ENCODE assay signal across 8 mouse cellular contexts in genomic region chr13:6688790-6689433, GRCm38 (mm10). TPM values are rescaled to one million over a fixed set of nuclear protein-coding genes. Genes with fewer than 3 reads are reported as not detected.
DNase-seq lines count a peak whose midpoint lies in the region; ATAC-seq and TF ChIP-seq lines count a peak whose summit lies in the region.

No protein-coding gene starts in this region.

- H3K27me3 ChIP-seq in midbrain, postnatal 0 days (ENCODE audit: insufficient read depth, low read length), result no peaks in the 10 kb centered on the region

- H3K4me2 ChIP-seq in midbrain, postnatal 0 days (ENCODE audit: low read depth, low read length, poor library complexity, severe bottlenecking), result no peak overlapping the region

- WGBS in midbrain, postnatal 0 days, result 46% methylated on average over 7 of the region's 7 CpGs

- no peak overlapping the region for H3K27ac ChIP-seq in midbrain, postnatal 0 days (ENCODE audit: low read depth, low read length)

- peak; percentile 8 for DNase-seq in gastrocnemius, adult 18-20 months (ENCODE audit: low spot score)
- DNase-seq in gastrocnemius, postnatal 14 days, result no peak
- peak; percentile 37 to 56 for DNase-seq in B cell, adult 2 months
- peak; percentile 83 for DNase-seq in brain, adult 2 months (ENCODE audit: low read depth, low spot score)
- peak; percentile 57 for DNase-seq in layer of hippocampus, adult 9-11 months
- DNase-seq in midbrain, postnatal 0 days (ENCODE audit: low spot score), result peak; percentile 84

- peak; percentile 83 for TF ChIP-seq CTCF in midbrain, postnatal 0 days (IDR thresholded peaks at IDR 0.05)

- no peak overlapping the region for H3K9ac ChIP-seq in midbrain, postnatal 0 days (replicated peaks; ENCODE audit: low read length, poor library complexity, severe bottlenecking)

- peak; percentile 85 to 86 for ATAC-seq in hematopoietic stem cell, adult 5-6 weeks (replicated peaks in 1 of 2; ENCODE audit: insufficient read depth in 1 of 2, low FRiP score in 2 of 2, low TSS enrichment in 1 of 2, low read depth in 1 of 2, poor library complexity in 2 of 2, severe bottlenecking in 2 of 2)
- peak; percentile 83 for ATAC-seq in midbrain, postnatal 0 days (ENCODE audit: low FRiP score)
- ATAC-seq in erythroblast, adult 5-6 weeks (replicated peaks; ENCODE audit: low FRiP score, poor library complexity, severe bottlenecking), result no peak

- H3K4me3 ChIP-seq in midbrain, postnatal 0 days (ENCODE audit: low read depth, low read length), result no peak overlapping the region

- no peaks in the 10 kb centered on the region for H3K4me1 ChIP-seq in midbrain, postnatal 0 days (ENCODE audit: insufficient read depth, low read length)

- H3K9me3 ChIP-seq in midbrain, postnatal 0 days (ENCODE audit: low read length), result no peaks in the 10 kb centered on the region

- no peaks in the 10 kb centered on the region for H3K36me3 ChIP-seq in midbrain, postnatal 0 days (ENCODE audit: insufficient read depth, low read length)

- intact Hi-C loops in gastrocnemius, postnatal 14 days (cut with DNase I; ENCODE audit: low total_unique reads), result no loop called here

RNA-seq across cellular contexts. Expression of gene Pfkp, which starts 40.3 kb away (rescaled TPM):
- 1 to 10 TPM; 4.6 to 7.9 TPM for total RNA-seq in gastrocnemius, adult 18-20 months (2021)
- total RNA-seq in gastrocnemius, postnatal 14 days (2021), result 1 to 10 TPM; 6.7 to 8.2 TPM
- total RNA-seq in hematopoietic stem cell, adult 5-6 weeks (2017), result 46.1 and 51.6 TPM in 2 replicates
- total RNA-seq in midbrain, postnatal 0 days (2014; rRNA removed), result 187 and 330 TPM in 2 replicates
- 404 and 431 TPM in 2 replicates for polyA plus RNA-seq in midbrain, postnatal 0 days (2015; fragmentation: Nextera tagmentation; extraction: Ambion mirVana)
- 6.7 and 25.1 TPM in 2 replicates for total RNA-seq in erythroblast, adult 5-6 weeks (2015; ENCODE audit: low replicate concordance)
- total RNA-seq in erythroblast, adult 5-6 weeks (2017; ENCODE audit: low replicate concordance), result 13.7 and 21.3 TPM in 2 replicates
